Mouse (Mus musculus): ENCODE measurements around the gene Slc25a3.
A peak's percentile ranks its signal among the peaks of the same experiment; 100 is the strongest.

The Slc25a3 gene

DNA sequence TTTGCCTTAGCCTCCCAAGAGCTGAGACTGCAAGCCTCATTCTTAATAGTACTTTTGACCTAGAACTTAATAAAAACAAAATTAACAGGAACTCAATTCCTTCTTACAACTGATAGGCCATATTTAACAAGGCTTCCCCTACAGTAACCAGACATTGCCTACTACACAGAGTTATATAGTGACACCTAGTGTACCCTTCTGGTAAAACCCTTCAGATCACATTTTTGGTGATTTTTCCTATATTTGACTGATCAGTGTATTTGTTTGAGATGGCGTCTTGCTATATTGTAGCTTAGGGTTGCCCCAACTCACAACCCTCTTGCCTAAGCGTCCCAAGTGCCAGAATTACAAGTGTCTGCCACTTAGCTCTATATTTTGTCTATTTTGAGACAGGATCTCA lies 17.7 kb upstream of the Slc25a3 start:
- no peak for DNase-seq

GRCm38 (mm10) chr10:91139148-91139766 lies 15.4 kb upstream of the Slc25a3 start:
- no peak for DNase-seq

GRCm38 (mm10) chr10:91138317-91138716 lies 14.5 kb upstream of the Slc25a3 start:
- DNase-seq, result no peak

DNA sequence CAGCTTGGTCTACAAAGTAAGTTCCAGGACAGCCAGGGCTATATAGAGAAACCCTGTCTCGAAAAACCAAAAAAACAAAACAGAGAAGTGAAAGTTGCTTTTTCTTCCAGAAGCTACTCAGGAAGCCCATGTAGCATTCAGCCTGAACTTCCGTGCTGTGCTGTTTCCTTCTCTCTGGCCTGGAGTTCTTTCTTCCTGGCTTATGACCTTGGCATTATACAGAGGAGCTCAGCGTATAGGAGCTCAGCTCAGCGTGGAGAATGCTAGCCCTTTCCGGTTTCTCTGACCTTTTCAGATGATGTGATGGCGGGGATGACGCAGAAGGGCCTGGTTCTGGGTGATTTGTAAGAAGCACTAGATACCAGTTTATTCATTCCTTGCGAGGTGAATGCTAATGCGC lies 13.5 kb upstream of the Slc25a3 start:
- no peak for DNase-seq

- DNase-seq, result no peak
These were observed 11.6 kb upstream of the Slc25a3 start for GRCm38 (mm10) chr10:91135302-91135972.

DNA sequence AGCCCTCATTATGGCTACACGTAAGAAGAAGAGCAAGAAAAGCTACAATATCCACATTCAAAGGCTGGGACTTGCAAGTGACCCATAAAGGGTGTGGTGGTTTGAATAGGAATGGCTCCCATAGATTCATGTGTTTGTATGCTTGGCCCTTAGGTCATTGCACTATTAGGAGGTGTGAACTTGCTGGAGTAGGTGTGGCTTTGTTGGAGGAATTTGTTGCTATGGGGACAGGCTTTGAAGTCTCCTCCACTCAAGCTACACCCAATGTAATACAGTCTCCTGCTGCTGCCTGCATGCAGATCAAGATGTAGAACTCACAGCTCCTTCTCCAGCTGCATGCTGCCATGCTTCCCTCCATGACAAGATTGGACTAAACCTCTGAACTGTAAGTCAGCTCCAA lies 7.7 kb upstream of the Slc25a3 start:
- no peak for DNase-seq

GRCm38 (mm10) chr10:91130792-91131191 lies 6.9 kb upstream of the Slc25a3 start:
- no peak for DNase-seq

DNA sequence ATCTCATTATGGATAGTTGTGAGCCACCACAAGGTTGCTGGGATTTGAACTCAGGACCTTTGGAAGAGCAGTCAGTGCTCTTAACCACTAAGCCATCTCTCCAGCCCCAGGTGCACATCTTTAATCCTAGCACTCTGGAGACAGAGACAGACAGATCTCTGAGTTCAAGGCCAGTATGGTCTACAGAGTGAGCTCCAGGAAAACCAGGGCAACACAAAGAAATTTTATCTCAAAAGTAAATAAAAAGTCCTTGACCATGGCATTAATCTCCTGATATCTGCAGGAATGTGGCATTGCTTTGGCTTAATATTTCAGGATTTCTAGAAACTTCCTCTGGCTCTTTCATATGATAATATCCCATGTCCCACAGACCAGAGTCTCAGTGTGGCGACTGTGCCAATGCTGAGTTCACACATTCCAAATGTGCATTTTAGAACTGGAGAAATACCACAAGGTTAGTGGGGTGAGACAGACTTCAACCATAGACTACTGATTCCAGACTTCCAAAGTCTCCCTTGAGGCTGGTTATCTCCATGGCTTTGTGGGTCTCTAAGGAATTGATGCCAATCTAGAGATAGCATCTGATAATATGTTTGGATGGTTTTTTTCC lies 4.8 kb upstream of the Slc25a3 start:
- peak; percentile 50 for DNase-seq

- DNase-seq, result no peak
These were observed 3.5 kb upstream of the Slc25a3 start for GRCm38 (mm10) chr10:91127395-91127794.

- peak; percentile 48 for DNase-seq
These were observed 2.9 kb upstream of the Slc25a3 start for GRCm38 (mm10) chr10:91126618-91127355.

DNA sequence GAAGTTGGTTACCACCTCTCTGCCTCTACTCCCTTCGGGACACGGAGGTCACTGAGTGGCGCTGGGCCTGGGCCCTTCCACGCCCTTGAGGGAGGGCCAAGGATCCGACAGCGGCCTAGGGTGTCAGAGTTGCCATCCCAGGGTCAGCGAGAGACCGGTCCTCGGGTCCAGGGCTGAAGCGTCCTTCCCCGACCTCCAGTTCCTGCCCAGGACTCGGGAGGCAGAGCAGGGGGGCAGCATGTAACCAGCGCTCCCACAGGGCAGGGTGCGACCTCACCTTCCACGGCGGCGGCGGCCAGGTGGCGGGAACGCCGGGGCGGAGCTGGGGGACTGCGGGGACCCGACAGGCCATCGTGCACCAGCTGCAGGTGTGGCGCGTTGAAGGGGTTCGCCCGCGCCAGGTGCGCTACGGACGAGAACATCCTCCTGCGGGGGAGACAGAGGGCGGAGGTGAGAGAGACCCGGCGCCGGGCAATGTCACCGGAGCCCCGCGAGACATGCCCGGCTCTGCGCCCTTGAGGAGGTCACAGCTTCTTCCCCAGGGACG lies 505 bp downstream of the Slc25a3 start:
- DNase-seq, result no peak

DNA sequence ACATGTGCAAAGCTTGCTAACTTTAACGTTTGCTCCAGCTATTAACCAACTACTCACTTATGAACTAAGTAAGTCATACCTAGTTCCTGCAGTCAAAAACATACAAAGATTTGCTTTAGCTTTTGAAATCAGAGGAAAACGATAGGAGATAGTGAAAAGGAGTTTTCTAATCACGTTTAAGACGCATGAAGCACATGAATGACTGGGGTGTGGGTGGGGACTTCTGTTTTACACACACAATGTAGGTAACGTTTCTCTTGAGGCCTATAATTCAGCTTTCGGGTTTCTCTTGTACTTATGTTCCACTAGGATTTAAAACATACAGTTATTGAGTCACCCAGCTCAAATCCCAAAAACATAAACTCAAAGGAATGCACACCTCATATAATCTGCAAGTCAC lies 1.2 kb downstream of the Slc25a3 start:
- no peak for DNase-seq

DNA sequence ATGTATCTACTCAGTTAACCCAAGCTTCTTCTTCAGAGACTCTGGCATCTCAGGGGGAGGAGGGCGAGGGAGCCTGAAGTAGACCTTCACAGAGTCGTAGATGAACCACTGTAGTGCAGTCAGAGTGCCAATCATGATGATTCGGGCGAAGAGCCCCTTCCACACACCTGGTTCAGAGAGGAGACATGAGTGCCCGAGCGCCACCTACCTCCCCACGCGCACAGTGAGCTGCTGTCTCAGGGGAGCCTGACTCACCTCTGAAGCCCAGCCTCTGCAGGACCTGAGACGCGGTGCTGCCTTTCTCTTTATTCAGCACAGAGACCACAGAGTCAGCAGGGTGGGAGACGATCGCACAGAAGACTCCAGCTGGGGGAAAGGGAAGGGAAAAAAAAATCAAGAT lies 6.9 kb downstream of the Slc25a3 start:
- DNase-seq, result no peak

- DNase-seq, result no peak
These were observed 14.0 kb downstream of the Slc25a3 start for GRCm38 (mm10) chr10:91109841-91110240.

DNA sequence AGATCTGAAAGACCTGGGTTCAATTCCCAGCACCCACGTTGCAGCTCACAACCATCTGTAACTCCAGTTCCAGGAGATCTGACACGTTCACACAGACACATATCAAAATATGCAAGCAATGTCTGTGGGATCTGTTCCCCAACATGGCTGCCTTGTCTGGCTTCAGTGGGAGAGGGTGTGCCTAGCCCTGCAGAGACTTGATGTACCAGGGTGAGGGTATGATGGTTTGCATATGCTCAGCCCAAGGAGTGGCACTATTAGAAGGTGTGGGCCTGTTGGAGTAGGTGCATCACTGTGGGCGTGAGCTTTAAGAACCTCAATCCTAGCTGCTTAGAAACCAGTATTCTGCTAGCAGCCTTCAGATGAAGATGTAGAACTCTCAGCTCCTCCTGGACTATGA lies 17.9 kb downstream of the Slc25a3 start:
- no peak for DNase-seq

DNA sequence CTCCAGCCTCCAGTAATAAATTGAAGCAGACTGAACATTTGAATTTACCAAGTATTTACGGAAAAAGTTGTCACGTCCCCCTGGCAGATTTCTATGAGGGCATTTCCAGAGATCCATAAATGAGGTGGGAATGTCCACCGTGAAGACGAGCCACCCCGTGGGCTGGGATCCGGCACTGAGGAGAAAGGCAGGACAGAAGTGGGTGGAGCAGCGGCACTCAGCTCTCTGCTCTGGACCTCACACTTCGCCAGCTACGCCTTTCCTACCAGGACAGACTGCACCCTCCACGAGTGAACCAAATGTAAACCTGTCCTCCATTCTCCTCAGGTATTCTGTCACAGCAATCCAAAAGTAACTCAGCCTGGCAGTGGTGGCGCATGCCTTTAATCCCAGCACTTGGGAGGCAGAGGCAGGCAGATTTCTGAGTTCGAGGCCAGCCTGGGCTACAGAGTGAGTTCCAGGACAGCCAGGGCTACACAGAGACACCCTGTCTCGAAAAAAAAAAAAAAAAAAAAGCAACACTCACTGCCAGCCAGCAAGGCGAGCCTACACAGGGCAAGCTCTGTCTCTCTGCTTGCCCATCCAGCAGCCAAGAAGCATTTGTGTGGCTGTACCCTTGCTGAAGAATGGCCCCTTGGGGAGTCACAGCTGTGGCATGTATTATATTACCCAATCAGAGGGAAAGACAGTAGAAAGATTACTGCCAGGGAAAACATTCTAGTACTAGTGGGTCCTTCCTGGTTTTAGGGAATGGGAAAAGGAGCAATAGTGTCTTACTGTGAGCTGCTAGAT lies 20.9 kb downstream of the Slc25a3 start:
- no peak for DNase-seq

GRCm38 (mm10) chr10:91101936-91102335 lies 21.9 kb downstream of the Slc25a3 start:
- no peak for DNase-seq

GRCm38 (mm10) chr10:91100101-91100500 lies 23.8 kb downstream of the Slc25a3 start:
- DNase-seq, result no peak

GRCm38 (mm10) chr10:91098056-91098455 lies 25.8 kb downstream of the Slc25a3 start:
- DNase-seq, result no peak

DNA sequence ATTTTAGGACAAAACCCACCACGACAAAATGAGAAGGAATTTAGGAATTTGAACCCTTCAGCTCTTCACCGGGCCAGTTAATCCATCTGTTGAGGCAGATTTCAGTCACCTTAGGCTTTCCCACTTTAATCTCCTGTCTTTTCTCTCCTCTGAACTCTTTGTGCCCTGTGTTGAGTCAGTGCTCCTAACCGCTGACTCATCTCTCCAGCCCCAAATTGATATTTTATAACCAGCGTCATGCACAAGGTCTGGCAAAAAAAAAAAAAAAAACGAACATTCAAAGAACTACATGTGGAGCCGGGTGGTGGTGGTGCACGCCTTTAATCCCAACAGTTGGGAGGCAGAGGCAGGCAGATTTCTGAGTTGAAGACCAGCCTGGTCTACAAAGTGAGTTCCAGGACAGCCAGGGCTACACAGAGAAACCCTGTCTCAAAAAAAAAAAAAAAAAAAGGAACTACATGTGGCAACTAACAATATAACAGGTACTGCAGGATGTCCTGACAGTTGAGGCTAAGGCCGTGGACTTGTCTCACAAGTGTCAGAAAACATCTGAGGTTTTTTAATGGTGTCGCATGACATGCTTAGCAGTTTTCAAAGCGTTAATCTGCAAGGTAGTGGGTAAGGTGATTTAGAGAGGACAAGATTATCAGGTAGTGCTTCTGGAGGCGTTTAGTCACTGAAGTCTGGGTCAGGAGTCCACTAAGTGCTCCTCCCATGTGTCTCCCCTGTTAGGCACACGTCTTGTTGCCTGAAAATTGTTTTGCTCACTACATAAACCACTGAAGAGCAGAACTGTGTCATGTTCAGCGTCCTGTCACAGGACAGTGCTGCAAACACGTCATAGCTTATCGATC lies 29.4 kb downstream of the Slc25a3 start:
- DNase-seq, result no peak

GRCm38 (mm10) chr10:91092812-91093211 lies 31.0 kb downstream of the Slc25a3 start:
- DNase-seq, result no peak

All from kidney, adult 18-20 months (tissue).